Mouse (Mus musculus): ENCODE data around the gene Mrgpra6. TPM values are rescaled to one million over a fixed set of nuclear protein-coding genes. Genes with fewer than 3 reads are reported as not detected.

The Mrgpra6 gene
- polyA plus RNA-seq, 1 experiment from 2014 or later = not detected

DNA sequence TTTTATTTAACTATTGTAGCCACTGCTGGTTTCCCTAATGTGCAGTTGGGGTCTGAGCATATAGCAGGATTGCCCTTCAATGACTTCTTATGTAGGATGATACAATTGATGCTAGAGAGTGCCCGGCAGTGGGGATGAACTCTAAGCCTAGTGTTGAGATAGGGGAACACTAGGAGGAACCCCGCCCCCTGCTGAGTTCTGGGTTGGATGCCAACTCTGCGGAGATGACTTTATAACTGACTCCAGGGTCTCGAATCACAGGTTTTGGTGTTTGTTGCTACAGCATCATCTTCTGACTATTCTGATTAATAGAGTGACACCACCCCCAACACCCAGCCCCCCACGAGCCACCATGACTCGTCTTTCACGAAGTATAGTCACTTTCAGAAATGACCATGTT is 56.4 kb downstream of the Mrgpra6 start:
- no peak for ATAC-seq (replicated peaks; ENCODE audit: insufficient number of reproducible peaks, insufficient read depth, low FRiP score, low read depth)
- WGBS = 74% methylated on average over 7 of the region's 7 CpGs

GRCm38 (mm10) chr7:47146034-47146812 is 58.5 kb downstream of the Mrgpra6 start:
- 58% methylated on average over 12 of the region's 12 CpGs for WGBS
- H3K27ac ChIP-seq = no peak overlapping the region
- ATAC-seq (replicated peaks; ENCODE audit: insufficient number of reproducible peaks, insufficient read depth, low FRiP score, low read depth) = no peak

More for the DNA sequence above, 56.4 kb downstream of the Mrgpra6 start:
- 0 out of 2 replicates have a peak, but pooled peaks cover 4% of the 10 kb centered on the region for H3K27me3 ChIP-seq
- H3K4me3 ChIP-seq = no peak overlapping the region
- no peaks in the 10 kb centered on the region for H3K36me3 ChIP-seq
- no peaks in the 10 kb centered on the region for H3K9me3 ChIP-seq (replicated peaks)
- H3K27ac ChIP-seq = no peak overlapping the region
- H3K4me2 ChIP-seq = no peak overlapping the region
- H3K9ac ChIP-seq = no peak overlapping the region
- H3K4me1 ChIP-seq (replicated peaks) = no peaks in the 10 kb centered on the region

GRCm38 (mm10) chr7:47144299-47144698 is 60.4 kb downstream of the Mrgpra6 start:
- H3K4me1 ChIP-seq (replicated peaks) = no peaks in the 10 kb centered on the region
- no peak overlapping the region for H3K9ac ChIP-seq
- 34% methylated on average over 6 of the region's 6 CpGs for WGBS
- no peak for ATAC-seq (replicated peaks; ENCODE audit: insufficient number of reproducible peaks, insufficient read depth, low FRiP score, low read depth)
- no peak overlapping the region for H3K4me2 ChIP-seq
- H3K36me3 ChIP-seq = no peaks in the 10 kb centered on the region
- no peaks in the 10 kb centered on the region for H3K27me3 ChIP-seq
- no peak overlapping the region for H3K27ac ChIP-seq
- H3K4me3 ChIP-seq = no peak overlapping the region
- H3K9me3 ChIP-seq (replicated peaks) = no peaks in the 10 kb centered on the region

More at GRCm38 (mm10) chr7:47146034-47146812, 58.5 kb downstream of the Mrgpra6 start:
- Histone ChIP-seq H3K9ac (no peak overlapping the region), H3K4me2 (no peak overlapping the region), H3K27me3 (no peaks in the 10 kb centered on the region), H3K4me3 (no peak overlapping the region), H3K36me3 (no peaks in the 10 kb centered on the region), H3K9me3 (replicated peaks) (no peaks in the 10 kb centered on the region), H3K4me1 (replicated peaks) (no peaks in the 10 kb centered on the region)

- no peaks in the 10 kb centered on the region for H3K36me3 ChIP-seq
- no peak overlapping the region for H3K4me3 ChIP-seq
- no peak for ATAC-seq (replicated peaks; ENCODE audit: insufficient number of reproducible peaks, insufficient read depth, low FRiP score, low read depth)
- H3K9me3 ChIP-seq (replicated peaks) = no peaks in the 10 kb centered on the region
- 63% methylated on average over 8 of the region's 8 CpGs for WGBS
- H3K27me3 ChIP-seq = peaks cover 9% of the 10 kb centered on the region
- H3K27ac ChIP-seq = no peak overlapping the region
- H3K4me2 ChIP-seq = no peak overlapping the region
- H3K4me1 ChIP-seq (replicated peaks) = no peaks in the 10 kb centered on the region
- no peak overlapping the region for H3K9ac ChIP-seq
These were observed 64.8 kb downstream of the Mrgpra6 start for GRCm38 (mm10) chr7:47139823-47140325.

Other genes starting within 250 kb of the Mrgpra6 start
- gene Uevld, start 246.4 kb downstream of the Mrgpra6 start, polyA plus RNA-seq (2015; fragmentation: Nextera tagmentation; extraction: Ambion mirVana) = 7.8 and 8.9 TPM in 2 replicates
- gene Gm9999, start 221.3 kb downstream of the Mrgpra6 start, polyA plus RNA-seq (2015; fragmentation: Nextera tagmentation; extraction: Ambion mirVana) = not detected in 2 replicates
- gene Spty2d1, start 196.5 kb downstream of the Mrgpra6 start, polyA plus RNA-seq (2015; fragmentation: Nextera tagmentation; extraction: Ambion mirVana) = 13.6 and 15.3 TPM in 2 replicates
- 19.7 and 23.9 TPM in 2 replicates for gene Tmem86a, start 154.3 kb downstream of the Mrgpra6 start, polyA plus RNA-seq (2015; fragmentation: Nextera tagmentation; extraction: Ambion mirVana)
- gene Ptpn5, start 71.2 kb downstream of the Mrgpra6 start, polyA plus RNA-seq (2015; fragmentation: Nextera tagmentation; extraction: Ambion mirVana) = 0.44 and 0.61 TPM in 2 replicates
- not detected in 2 replicates for gene Mrgpra9, start 47.9 kb upstream of the Mrgpra6 start, polyA plus RNA-seq (2015; fragmentation: Nextera tagmentation; extraction: Ambion mirVana)
- gene Mrgpra1, start 149.3 kb upstream of the Mrgpra6 start, polyA plus RNA-seq (2015; fragmentation: Nextera tagmentation; extraction: Ambion mirVana) = not detected in 2 replicates
- gene Mrgpra2a, start 247.2 kb upstream of the Mrgpra6 start, polyA plus RNA-seq (2015; fragmentation: Nextera tagmentation; extraction: Ambion mirVana) = not detected in 2 replicates

All from heart, embryonic 15.5 days (tissue).